Mouse (Mus musculus): Measurements from ENCODE around the gene Meis3. TPM values are rescaled to one million over a fixed set of nuclear protein-coding genes. Genes with fewer than 3 reads are reported as not detected.

Meis3 gene
- polyA plus RNA-seq, 1 experiment from 2014 or later = 88.8 TPM

DNA sequence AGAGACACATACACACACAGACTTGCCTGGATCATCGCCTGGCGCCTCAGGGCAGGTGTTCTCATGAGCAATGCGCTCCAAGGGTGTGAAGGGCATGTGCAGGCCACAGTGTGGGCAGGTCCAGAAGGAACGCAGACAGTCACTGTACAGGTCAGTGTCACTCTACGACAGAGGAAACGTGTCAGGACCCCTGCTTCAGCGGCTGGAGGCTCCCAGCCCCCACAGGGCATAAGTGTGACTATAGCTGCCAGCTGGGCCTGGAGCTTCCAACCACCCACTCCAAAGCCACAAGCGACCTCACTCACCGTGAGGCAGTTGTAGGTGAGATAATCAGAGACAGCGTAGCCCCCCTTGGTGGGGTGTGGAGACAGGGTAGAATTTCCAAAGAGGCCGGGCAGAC is 23.6 kb downstream of the Meis3 start:
- Histone ChIP-seq H3K36me3 (ENCODE audit: control insufficient read depth, insufficient read depth, low read length) (peaks cover 63% of the 10 kb centered on the region), H3K9me3 (replicated peaks; ENCODE audit: control insufficient read depth, low read length) (no peaks in the 10 kb centered on the region), H3K27ac (ENCODE audit: low read depth, low read length) (no peak overlapping the region), H3K4me1 (ENCODE audit: control insufficient read depth, insufficient read depth, low read length) (no peaks in the 10 kb centered on the region), H3K4me2 (ENCODE audit: low read length) (no peak overlapping the region), H3K4me3 (ENCODE audit: low read depth, low read length) (no peak overlapping the region), H3K9ac (ENCODE audit: low read length) (no peak overlapping the region), H3K27me3 (replicated peaks; ENCODE audit: control insufficient read depth, insufficient read depth, low read length) (no peaks in the 10 kb centered on the region)
- 94% methylated on average over 11 of the region's 11 CpGs for WGBS
- ATAC-seq (no peak), DNase-seq (ENCODE audit: low spot score) (no peak)

DNA sequence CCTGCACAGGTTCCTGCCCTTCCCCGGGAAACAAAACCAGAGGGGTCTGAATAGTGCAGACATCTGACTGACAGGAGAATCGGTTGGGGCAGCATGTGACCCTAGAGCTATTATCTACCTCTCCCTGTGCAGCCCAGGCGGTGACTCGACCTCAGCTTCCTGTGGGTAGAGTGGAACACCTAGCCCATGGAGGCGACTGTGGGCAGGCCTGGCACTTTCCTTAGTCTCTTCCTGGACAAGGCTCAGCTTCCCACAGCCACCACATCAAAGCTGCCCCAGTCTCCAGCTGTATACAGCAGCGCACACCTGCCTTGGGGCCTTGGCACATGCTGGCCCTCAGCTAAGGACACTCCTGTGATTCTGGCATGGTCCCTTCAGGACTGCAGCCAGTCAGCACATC is 26.2 kb downstream of the Meis3 start:
- no peaks in the 10 kb centered on the region for H3K27me3 ChIP-seq (replicated peaks; ENCODE audit: control insufficient read depth, insufficient read depth, low read length)
- H3K4me2 ChIP-seq (ENCODE audit: low read length) = no peak overlapping the region
- no peaks in the 10 kb centered on the region for H3K9me3 ChIP-seq (replicated peaks; ENCODE audit: control insufficient read depth, low read length)
- 88% methylated on average over 6 of the region's 6 CpGs for WGBS
- no peaks in the 10 kb centered on the region for H3K4me1 ChIP-seq (ENCODE audit: control insufficient read depth, insufficient read depth, low read length)
- no peak overlapping the region for H3K4me3 ChIP-seq (ENCODE audit: low read depth, low read length)
- ATAC-seq (no peak), DNase-seq (ENCODE audit: low spot score) (no peak)
- H3K36me3 ChIP-seq (ENCODE audit: control insufficient read depth, insufficient read depth, low read length) = peaks cover 88% of the 10 kb centered on the region
- H3K27ac ChIP-seq (ENCODE audit: low read depth, low read length) = no peak overlapping the region
- no peak overlapping the region for H3K9ac ChIP-seq (ENCODE audit: low read length)

DNA sequence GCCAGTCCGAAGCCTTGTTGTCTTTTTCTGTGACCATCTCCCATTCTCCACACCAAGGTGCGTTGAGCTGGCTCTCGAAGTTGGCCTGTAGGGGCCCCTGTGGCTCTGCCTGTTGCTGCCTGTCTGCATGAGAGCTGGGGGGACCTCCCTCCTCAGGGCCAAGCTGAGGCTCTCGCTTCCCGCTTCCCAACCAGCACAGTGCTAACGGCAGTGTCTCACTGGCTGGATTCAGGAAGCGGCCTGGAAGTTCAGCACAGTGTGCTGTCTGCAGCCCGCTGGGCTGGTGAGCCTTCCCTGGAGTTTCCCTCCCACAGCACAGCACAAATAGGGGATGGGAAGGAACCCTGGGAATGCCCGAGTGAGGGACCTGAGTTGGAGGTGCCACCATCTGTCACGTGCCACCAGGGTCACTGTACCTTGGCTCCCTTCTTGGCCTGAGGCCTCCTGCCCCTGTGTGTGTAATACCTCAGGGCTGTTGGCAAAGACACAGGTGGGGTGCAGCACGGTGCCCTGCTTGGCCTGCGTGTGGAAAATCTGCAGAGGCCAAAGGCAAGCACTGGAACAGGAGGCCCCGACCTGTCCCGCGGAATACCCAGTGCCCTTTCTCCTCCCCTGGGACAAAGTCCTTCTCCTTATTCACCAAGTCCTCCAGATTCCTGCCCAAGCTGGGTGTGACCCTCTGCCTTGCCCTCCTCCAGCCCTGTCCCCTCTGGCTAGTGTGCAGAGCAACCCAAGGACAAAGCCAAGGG is 28.0 kb downstream of the Meis3 start:
- Histone ChIP-seq H3K4me1 (ENCODE audit: control insufficient read depth, insufficient read depth, low read length) (no peaks in the 10 kb centered on the region), H3K4me3 (ENCODE audit: low read depth, low read length) (no peak overlapping the region), H3K27ac (ENCODE audit: low read depth, low read length) (no peak overlapping the region), H3K27me3 (replicated peaks; ENCODE audit: control insufficient read depth, insufficient read depth, low read length) (no peaks in the 10 kb centered on the region), H3K36me3 (ENCODE audit: control insufficient read depth, insufficient read depth, low read length) (peaks cover 89% of the 10 kb centered on the region), H3K9me3 (replicated peaks; ENCODE audit: control insufficient read depth, low read length) (no peaks in the 10 kb centered on the region), H3K9ac (ENCODE audit: low read length) (no peak overlapping the region), H3K4me2 (ENCODE audit: low read length) (no peak overlapping the region)
- ATAC-seq (no peak), DNase-seq (ENCODE audit: low spot score) (no peak)
- 88% methylated on average over 15 of the region's 15 CpGs for WGBS

DNA sequence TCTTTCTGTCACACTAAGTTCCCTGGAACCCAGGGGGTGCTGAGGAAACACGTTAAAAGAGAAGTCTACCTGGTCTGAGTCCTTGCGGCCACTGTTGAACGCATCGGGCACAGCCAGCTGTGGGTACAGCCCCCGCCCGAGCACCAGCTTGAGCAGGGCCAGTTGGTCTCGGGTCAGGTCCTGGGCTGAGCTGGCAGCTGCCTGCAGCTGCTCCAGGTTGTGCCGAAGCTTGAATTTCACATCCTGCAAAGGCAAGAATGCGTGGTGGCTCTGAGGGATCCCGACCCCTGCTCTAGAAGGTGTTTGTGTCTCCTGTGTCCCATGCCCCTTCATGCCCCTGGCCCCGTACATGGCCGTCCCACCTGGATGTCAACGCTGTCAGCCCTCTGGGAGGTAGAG is 28.6 kb downstream of the Meis3 start:
- Histone ChIP-seq H3K27ac (ENCODE audit: low read depth, low read length) (no peak overlapping the region), H3K4me3 (ENCODE audit: low read depth, low read length) (no peak overlapping the region), H3K27me3 (replicated peaks; ENCODE audit: control insufficient read depth, insufficient read depth, low read length) (no peaks in the 10 kb centered on the region), H3K9ac (ENCODE audit: low read length) (no peak overlapping the region), H3K4me2 (ENCODE audit: low read length) (no peak overlapping the region), H3K36me3 (ENCODE audit: control insufficient read depth, insufficient read depth, low read length) (peaks cover 88% of the 10 kb centered on the region), H3K4me1 (ENCODE audit: control insufficient read depth, insufficient read depth, low read length) (no peaks in the 10 kb centered on the region), H3K9me3 (replicated peaks; ENCODE audit: control insufficient read depth, low read length) (no peaks in the 10 kb centered on the region)
- DNase-seq (ENCODE audit: low spot score) = no peak
- 94% methylated on average over 13 of the region's 13 CpGs for WGBS
- ATAC-seq = no peak

DNA sequence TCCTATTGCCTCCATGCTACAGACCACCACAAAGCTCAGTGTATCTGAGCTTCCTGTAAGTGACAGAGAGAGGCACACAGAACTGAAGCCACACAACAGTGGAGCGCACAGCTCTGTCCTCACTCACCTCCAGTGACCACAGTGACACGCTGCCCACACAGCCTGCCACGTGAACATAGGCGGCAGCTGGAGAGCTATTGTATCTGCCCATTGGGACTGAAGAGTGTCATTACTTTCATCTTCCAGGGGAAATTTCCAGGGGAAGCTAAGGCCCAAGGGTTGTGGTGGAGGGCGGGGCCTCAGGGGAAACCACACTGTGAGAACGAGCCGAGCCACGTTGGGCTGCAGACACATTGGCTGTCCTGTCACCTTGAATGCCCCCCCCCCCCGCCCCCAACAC is 29.9 kb downstream of the Meis3 start:
- Histone ChIP-seq H3K9ac (ENCODE audit: low read length) (no peak overlapping the region), H3K4me1 (ENCODE audit: control insufficient read depth, insufficient read depth, low read length) (no peaks in the 10 kb centered on the region), H3K36me3 (ENCODE audit: control insufficient read depth, insufficient read depth, low read length) (peaks cover 88% of the 10 kb centered on the region), H3K27me3 (replicated peaks; ENCODE audit: control insufficient read depth, insufficient read depth, low read length) (no peaks in the 10 kb centered on the region), H3K4me2 (ENCODE audit: low read length) (no peak overlapping the region), H3K27ac (ENCODE audit: low read depth, low read length) (no peak overlapping the region), H3K9me3 (replicated peaks; ENCODE audit: control insufficient read depth, low read length) (no peaks in the 10 kb centered on the region), H3K4me3 (ENCODE audit: low read depth, low read length) (no peak overlapping the region)
- DNase-seq (ENCODE audit: low spot score) = no peak
- 82% methylated on average over 8 of the region's 9 CpGs for WGBS
- no peak for ATAC-seq

DNA sequence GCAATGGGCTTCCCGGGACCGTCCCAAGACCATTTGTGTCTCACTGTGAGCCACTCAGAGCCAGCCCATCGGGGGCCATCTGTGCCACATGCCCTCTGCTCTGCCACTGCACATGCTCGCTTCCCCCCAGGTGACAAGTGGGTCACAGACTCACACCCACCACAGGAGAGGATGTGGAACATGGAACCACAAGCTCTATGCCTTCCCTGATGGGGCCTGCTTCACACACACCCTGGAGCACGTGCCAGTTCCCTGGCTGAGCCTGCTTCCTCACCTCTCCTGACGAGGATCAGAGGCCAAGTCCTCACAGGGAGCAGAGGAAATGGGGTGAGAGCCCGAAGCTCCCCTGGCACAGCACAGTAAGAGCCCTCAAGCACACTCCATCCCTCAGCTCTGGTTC is 32.2 kb downstream of the Meis3 start:
- Histone ChIP-seq H3K27ac (ENCODE audit: low read depth, low read length) (no peak overlapping the region), H3K27me3 (replicated peaks; ENCODE audit: control insufficient read depth, insufficient read depth, low read length) (no peaks in the 10 kb centered on the region), H3K36me3 (ENCODE audit: control insufficient read depth, insufficient read depth, low read length) (peaks cover 94% of the 10 kb centered on the region), H3K4me1 (ENCODE audit: control insufficient read depth, insufficient read depth, low read length) (no peaks in the 10 kb centered on the region), H3K9me3 (replicated peaks; ENCODE audit: control insufficient read depth, low read length) (no peaks in the 10 kb centered on the region), H3K4me3 (ENCODE audit: low read depth, low read length) (no peak overlapping the region), H3K9ac (ENCODE audit: low read length) (no peak overlapping the region), H3K4me2 (ENCODE audit: low read length) (no peak overlapping the region)
- DNase-seq (ENCODE audit: low spot score) (no peak), ATAC-seq (no peak)
- 87% methylated on average over 7 of the region's 7 CpGs for WGBS

DNA sequence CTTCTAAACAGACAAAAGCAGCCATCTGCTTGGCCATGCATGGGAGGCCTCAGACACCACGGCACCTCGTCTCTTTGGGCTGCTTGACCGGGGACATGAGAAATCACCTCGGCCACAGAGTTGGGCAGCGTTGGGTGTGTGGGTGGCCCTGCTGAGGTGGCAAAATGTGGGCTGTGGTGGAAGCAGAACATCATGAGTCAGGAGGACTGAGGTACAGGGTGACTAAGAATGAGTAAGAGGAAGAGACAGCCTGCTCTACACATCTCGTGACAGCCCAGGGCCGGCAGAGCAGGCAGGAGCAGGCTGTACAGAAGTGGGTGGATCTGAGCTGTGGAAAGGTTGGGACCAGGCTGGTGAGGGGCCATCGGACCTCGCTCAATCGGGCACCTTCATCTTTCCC is 32.6 kb downstream of the Meis3 start:
- Histone ChIP-seq H3K4me2 (ENCODE audit: low read length) (no peak overlapping the region), H3K4me1 (ENCODE audit: control insufficient read depth, insufficient read depth, low read length) (no peaks in the 10 kb centered on the region), H3K27ac (ENCODE audit: low read depth, low read length) (no peak overlapping the region), H3K9me3 (replicated peaks; ENCODE audit: control insufficient read depth, low read length) (no peaks in the 10 kb centered on the region), H3K27me3 (replicated peaks; ENCODE audit: control insufficient read depth, insufficient read depth, low read length) (no peaks in the 10 kb centered on the region), H3K4me3 (ENCODE audit: low read depth, low read length) (no peak overlapping the region), H3K36me3 (ENCODE audit: control insufficient read depth, insufficient read depth, low read length) (peaks cover 90% of the 10 kb centered on the region), H3K9ac (ENCODE audit: low read length) (no peak overlapping the region)
- no peak for ATAC-seq
- 88% methylated on average over 10 of the region's 10 CpGs for WGBS
- no peak for DNase-seq (ENCODE audit: low spot score)

DNA sequence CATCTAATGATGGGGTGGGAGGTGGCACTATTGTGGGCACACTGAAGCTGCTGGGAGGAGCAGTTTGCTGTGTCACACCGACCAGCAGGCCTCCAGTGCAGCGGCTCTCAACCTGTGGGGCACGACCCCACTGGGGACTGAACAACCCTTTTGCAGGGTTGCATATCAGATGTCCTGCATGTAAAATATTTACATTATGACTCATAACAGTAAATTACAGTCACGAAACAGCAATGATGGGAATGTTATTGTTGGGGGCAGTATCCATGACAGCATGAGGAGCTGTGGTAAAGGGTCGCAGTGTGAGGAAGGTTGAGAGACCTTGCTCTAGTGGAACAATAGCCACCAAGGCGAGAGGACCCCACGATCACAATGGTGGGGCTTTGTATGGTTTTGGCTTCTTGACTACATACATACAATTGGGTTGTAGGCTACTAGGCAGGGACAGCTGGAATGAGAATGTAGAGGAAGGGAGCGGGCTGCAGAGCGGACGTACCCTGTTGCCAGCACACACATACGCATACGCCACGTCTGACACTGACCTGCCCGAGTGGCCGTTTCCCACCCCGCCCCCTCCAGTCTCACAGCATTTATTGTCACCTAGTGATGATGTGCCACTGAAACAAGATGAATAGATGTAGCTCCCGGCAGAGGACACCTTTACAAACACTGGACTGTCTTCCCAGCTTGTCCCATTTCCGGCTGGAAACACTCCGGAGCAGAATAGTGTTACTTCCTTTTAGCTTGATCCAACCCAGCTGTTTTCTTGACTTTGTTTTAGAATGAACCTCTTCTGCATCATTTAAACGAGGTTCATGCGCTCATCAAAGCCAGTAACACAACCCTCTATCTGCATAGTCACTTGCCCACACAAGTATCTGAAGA is 34.1 kb downstream of the Meis3 start:
- H3K4me2 ChIP-seq (ENCODE audit: low read length) = no peak overlapping the region
- H3K9me3 ChIP-seq (replicated peaks; ENCODE audit: control insufficient read depth, low read length) = no peaks in the 10 kb centered on the region
- H3K9ac ChIP-seq (ENCODE audit: low read length) = no peak overlapping the region
- ATAC-seq (no peak), DNase-seq (ENCODE audit: low spot score) (no peak)
- WGBS = 91% methylated on average over 21 of the region's 21 CpGs
- no peak overlapping the region for H3K4me3 ChIP-seq (ENCODE audit: low read depth, low read length)
- no peaks in the 10 kb centered on the region for H3K27me3 ChIP-seq (replicated peaks; ENCODE audit: control insufficient read depth, insufficient read depth, low read length)
- H3K36me3 ChIP-seq (ENCODE audit: control insufficient read depth, insufficient read depth, low read length) = peaks cover 85% of the 10 kb centered on the region
- no peak overlapping the region for H3K27ac ChIP-seq (ENCODE audit: low read depth, low read length)
- H3K4me1 ChIP-seq (ENCODE audit: control insufficient read depth, insufficient read depth, low read length) = no peaks in the 10 kb centered on the region

DNA sequence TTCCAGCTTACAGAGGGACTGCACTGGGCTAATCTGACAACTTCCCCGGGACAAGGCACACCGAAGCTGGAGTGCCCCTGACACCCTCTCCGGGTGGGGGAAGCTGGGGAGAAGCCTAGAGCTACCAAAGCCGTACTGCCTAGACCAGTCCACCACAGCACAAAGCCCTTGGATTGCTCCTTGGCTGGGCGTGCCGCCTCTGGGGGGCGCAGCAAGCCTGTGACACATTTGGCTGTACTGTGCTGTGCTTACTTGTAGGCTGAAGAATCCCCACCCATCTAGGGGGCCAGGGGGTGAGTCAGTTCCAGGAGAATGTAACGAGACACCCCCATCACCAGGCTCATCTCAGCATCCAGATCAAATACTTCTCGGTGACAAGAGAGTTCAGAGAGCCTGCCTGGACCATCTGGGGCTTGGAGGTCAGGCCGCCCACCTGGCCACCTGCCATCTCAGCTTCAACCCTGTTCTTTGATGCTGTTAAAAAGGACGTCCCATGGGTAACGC is 36.0 kb downstream of the Meis3 start:
- Histone ChIP-seq H3K27me3 (replicated peaks; ENCODE audit: control insufficient read depth, insufficient read depth, low read length) (no peaks in the 10 kb centered on the region), H3K27ac (ENCODE audit: low read depth, low read length) (no peak overlapping the region), H3K4me3 (ENCODE audit: low read depth, low read length) (no peak overlapping the region), H3K36me3 (ENCODE audit: control insufficient read depth, insufficient read depth, low read length) (peaks cover 85% of the 10 kb centered on the region), H3K4me1 (ENCODE audit: control insufficient read depth, insufficient read depth, low read length) (no peaks in the 10 kb centered on the region), H3K4me2 (ENCODE audit: low read length) (no peak overlapping the region), H3K9me3 (replicated peaks; ENCODE audit: control insufficient read depth, low read length) (no peaks in the 10 kb centered on the region), H3K9ac (ENCODE audit: low read length) (no peak overlapping the region)
- no peak for ATAC-seq
- WGBS = 80% methylated on average over 12 of the region's 12 CpGs
- no peak for DNase-seq (ENCODE audit: low spot score)
